In the genomic region with DNA sequence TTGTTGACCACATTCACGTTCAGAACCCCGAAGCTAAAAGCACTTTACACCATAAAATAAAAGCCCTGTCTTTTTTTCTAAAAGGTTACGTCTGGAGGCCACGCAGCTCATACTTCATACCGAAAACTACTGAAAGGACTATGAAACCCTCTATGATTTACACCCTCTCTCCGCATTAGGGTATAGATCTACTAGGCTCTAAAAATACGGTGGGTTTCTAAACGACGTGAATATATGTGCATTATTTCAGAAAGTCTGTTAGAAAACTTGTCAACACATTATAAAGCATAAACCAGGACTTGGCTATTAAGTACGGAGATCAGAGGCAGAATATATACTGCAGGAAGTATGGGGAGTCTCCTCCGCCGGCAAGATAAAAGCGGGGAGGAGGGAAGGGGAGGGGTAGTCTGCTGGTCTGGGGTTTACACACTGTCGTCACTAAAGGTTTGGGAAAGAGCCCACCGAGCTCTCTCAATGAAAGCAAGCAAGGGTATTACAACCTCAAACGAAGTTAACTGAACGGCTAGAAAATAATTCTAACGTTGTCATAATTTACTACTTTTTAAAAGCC, we compare ENCODE assay signal across 10 mouse cellular contexts. TPM values are rescaled to one million over a fixed set of nuclear protein-coding genes. Genes with fewer than 3 reads are reported as not detected.
DNase-seq lines count a peak whose midpoint lies in the region; ATAC-seq lines count a peak whose summit lies in the region.
"Had no signal": no experiment of that assay in that cellular context is flagged by ENCODE, and none has a peak within 500 bp of the region (broad histone marks: within the 10 kb centered on the region; RNA-seq: fewer than 3 reads in every experiment).

No protein-coding gene starts in this region.

- H3K9ac ChIP-seq in hindbrain, embryonic 13.5 days, result peak overlapping the region; percentile 99
- H3K9ac ChIP-seq in midbrain, embryonic 12.5 days (replicated peaks), result no peak overlapping the region

- no peaks in the 10 kb centered on the region for H3K27me3 ChIP-seq in hindbrain, embryonic 13.5 days
- H3K27me3 ChIP-seq in midbrain, embryonic 12.5 days, result peaks cover 4% of the 10 kb centered on the region; the same call in 1 of the 2 replicates

- H3K4me1 ChIP-seq in hindbrain, embryonic 13.5 days (replicated peaks), result peaks cover 24% of the 10 kb centered on the region
- peaks cover 21% of the 10 kb centered on the region for H3K4me1 ChIP-seq in midbrain, embryonic 12.5 days

- H3K36me3 ChIP-seq in hindbrain, embryonic 13.5 days, result no peaks in the 10 kb centered on the region
- H3K36me3 ChIP-seq in midbrain, embryonic 12.5 days, result no peaks in the 10 kb centered on the region

- intact Hi-C loops in left cerebral cortex, postnatal 4 days (cut with DNase I), result loop anchor here (10.0 kb wide), 2 partner anchors 1231 to 1621 kb away; no protein-coding TSS in a partner anchor

- peak; percentile 40 for DNase-seq in retina, embryonic 14.5 days (ENCODE audit: low spot score)
- DNase-seq in retina, postnatal 1 day, result no peak
- DNase-seq in adrenal gland, postnatal 25 days, result no peak
- DNase-seq in left cerebral cortex, postnatal 4 days, result no peak
- DNase-seq in kidney, adult 8-10 months, result no peak
- DNase-seq: right cerebral cortex, postnatal 14 days had no signal

- under 1% methylated on average over 18 of the region's 18 CpGs for WGBS in hindbrain, embryonic 13.5 days
- under 1% methylated on average over 18 of the region's 18 CpGs for WGBS in midbrain, embryonic 12.5 days

- ATAC-seq in hindbrain, embryonic 13.5 days (ENCODE audit: low FRiP score), result no peak
- ATAC-seq in midbrain, embryonic 12.5 days (ENCODE audit: low FRiP score, low read depth), result no peak
- no peak for ATAC-seq in monocyte, adult 5-6 weeks (replicated peaks; ENCODE audit: insufficient number of reproducible peaks, low FRiP score, low TSS enrichment, poor library complexity, severe bottlenecking)
- ATAC-seq: activated CD4-positive, CD25-positive, alpha-beta regulatory T cell, adult 4 months had no signal

- peak overlapping the region; percentile 86 for H3K4me3 ChIP-seq in hindbrain, embryonic 13.5 days
- peak overlapping the region; percentile 37 for H3K4me3 ChIP-seq in midbrain, embryonic 12.5 days

- H3K9me3 ChIP-seq in hindbrain, embryonic 13.5 days, result no peaks in the 10 kb centered on the region
- H3K9me3 ChIP-seq in midbrain, embryonic 12.5 days, result no peaks in the 10 kb centered on the region

- peak overlapping the region; percentile 44 for H3K27ac ChIP-seq in hindbrain, embryonic 13.5 days
- no peak overlapping the region for H3K27ac ChIP-seq in midbrain, embryonic 12.5 days (replicated peaks)

- H3K4me2 ChIP-seq in hindbrain, embryonic 13.5 days, result peak overlapping the region; percentile 99
- peak overlapping the region; percentile 96 for H3K4me2 ChIP-seq in midbrain, embryonic 12.5 days (replicated peaks)

RNA-seq across cellular contexts. Expression of gene A830031A19Rik, which starts 0.7 kb away (rescaled TPM):
- 0.23 TPM in 1 of 2 replicates, not detected in the other for polyA plus RNA-seq in hindbrain, embryonic 13.5 days (2015; fragmentation: Nextera tagmentation; extraction: Ambion mirVana)
- polyA plus RNA-seq in midbrain, embryonic 12.5 days (2016; fragmentation: Nextera tagmentation; extraction: Ambion mirVana), result not detected in 2 replicates
- not detected in 3 replicates for total RNA-seq in monocyte, adult 5-6 weeks (2017)
- not detected in 2 replicates for total RNA-seq in adrenal gland, postnatal 25 days (2021)
- under 1 TPM; 0.66 to 0.90 TPM for total RNA-seq in left cerebral cortex, postnatal 4 days (2021)
- polyA plus RNA-seq: activated CD4-positive, CD25-positive, alpha-beta regulatory T cell, adult 4 months had no signal

RNA-seq across cellular contexts. Expression of gene Bcl11a, which starts 3.8 kb away (rescaled TPM):
- polyA plus RNA-seq in hindbrain, embryonic 13.5 days (2015; fragmentation: Nextera tagmentation; extraction: Ambion mirVana), result 116 and 129 TPM in 2 replicates
- polyA plus RNA-seq in midbrain, embryonic 12.5 days (2016; fragmentation: Nextera tagmentation; extraction: Ambion mirVana), result 66.0 and 67.3 TPM in 2 replicates
- 12.1 to 16.9 TPM (median 13.9 TPM) in 3 replicates for total RNA-seq in monocyte, adult 5-6 weeks (2017)
- 7.5 and 8.6 TPM in 2 replicates for total RNA-seq in adrenal gland, postnatal 25 days (2021)
- total RNA-seq in left cerebral cortex, postnatal 4 days (2021), result 100 to 1,000 TPM; 209 to 220 TPM

Comparison
In these comparisons a context has a peak if more than half of its experiments do, and no peak if none do; other contexts are left out.
1. RNA of gene Bcl11a, which starts 3.8 kb away (total RNA-seq): 209 to 220 TPM in left cerebral cortex, postnatal 4 days; 12.1 to 16.9 TPM in monocyte, adult 5-6 weeks and 7.5 to 8.6 TPM in adrenal gland, postnatal 25 days; every median in the first group is over 10 times any median in the second.